ENCODE assay signal across 8 mouse cellular contexts in genomic region chr9:27192001-27192760, GRCm38 (mm10). TPM values are rescaled to one million over a fixed set of nuclear protein-coding genes. Genes with fewer than 3 reads are reported as not detected.
A peak's percentile ranks its signal among the peaks of the same experiment; 100 is the strongest.
DNase-seq lines count a peak whose midpoint lies in the region; ATAC-seq and TF ChIP-seq lines count a peak whose summit lies in the region.

No protein-coding gene starts in this region.

- no peaks in the 10 kb centered on the region; the same call in 1 of the 2 replicates for H3K27me3 ChIP-seq in liver, postnatal 0 days (ENCODE audit: insufficient read depth, low read length)
- H3K27me3 ChIP-seq in neural tube, embryonic 13.5 days = peaks cover 5% of the 10 kb centered on the region

- H3K36me3 ChIP-seq in liver, postnatal 0 days (replicated peaks; ENCODE audit: insufficient read depth, low read length) = no peaks in the 10 kb centered on the region
- no peaks in the 10 kb centered on the region for H3K36me3 ChIP-seq in neural tube, embryonic 13.5 days

- no peaks in the 10 kb centered on the region for H3K4me1 ChIP-seq in liver, postnatal 0 days (ENCODE audit: insufficient read depth)
- peaks cover 31% of the 10 kb centered on the region for H3K4me1 ChIP-seq in neural tube, embryonic 13.5 days (replicated peaks)

- peak; percentile 90 for DNase-seq in MN1 (ENCODE audit: low spot score)
- peak; percentile 94 to 96 for DNase-seq in cerebellum, postnatal 10 days
- DNase-seq in frontal cortex, postnatal 10 days (ENCODE audit: low spot score in 2 of 2) = peak; percentile 76 to 80
- peak; percentile 74 to 88 for DNase-seq in layer of hippocampus, adult 2 months (ENCODE audit: low spot score in 2 of 2)
- DNase-seq in liver, postnatal 0 days = peak; percentile 39
- peak; percentile 40 for DNase-seq in thymus, postnatal 25 days

- no peaks in the 10 kb centered on the region for H3K9me3 ChIP-seq in liver, postnatal 0 days (ENCODE audit: low read length)
- no peaks in the 10 kb centered on the region for H3K9me3 ChIP-seq in neural tube, embryonic 13.5 days

- TF ChIP-seq CTCF in layer of hippocampus, adult 2 months (conservative IDR thresholded peaks at IDR 0.05) = no peak
- TF ChIP-seq CTCF in liver, postnatal 0 days (IDR thresholded peaks at IDR 0.05; ENCODE audit: low read depth) = no peak

- H3K27ac ChIP-seq in layer of hippocampus, adult 2 months = peak overlapping the region; percentile 86
- H3K27ac ChIP-seq in liver, postnatal 0 days (ENCODE audit: low read depth) = no peak overlapping the region
- H3K27ac ChIP-seq in neural tube, embryonic 13.5 days (replicated peaks) = peak overlapping the region; percentile 72

- TF ChIP-seq EP300 in liver, postnatal 0 days (IDR thresholded peaks at IDR 0.05; ENCODE audit: low read depth) = no peak

- H3K4me3 ChIP-seq in layer of hippocampus, adult 2 months = peak overlapping the region; percentile 46
- H3K4me3 ChIP-seq in liver, postnatal 0 days (ENCODE audit: low read depth, low read length) = 0 out of 2 replicates have a peak overlapping the region, but pooled peaks have one; percentile 17
- peak overlapping the region; percentile 21 for H3K4me3 ChIP-seq in neural tube, embryonic 13.5 days

- ATAC-seq in hematopoietic stem cell, adult 5-6 weeks (replicated peaks in 1 of 2; ENCODE audit: insufficient read depth in 1 of 2, low FRiP score in 2 of 2, low TSS enrichment in 1 of 2, low read depth in 1 of 2, poor library complexity in 2 of 2, severe bottlenecking in 2 of 2) = peak; percentile 93 to 95
- peak; percentile 35; the same call in 1 of the 2 replicates for ATAC-seq in liver, postnatal 0 days
- peak; percentile 94 for ATAC-seq in neural tube, embryonic 13.5 days (ENCODE audit: low read depth)

- WGBS in liver, postnatal 0 days (ENCODE audit: insufficient replicate concordance) = 8% methylated on average over 14 of the region's 14 CpGs
- WGBS in neural tube, embryonic 13.5 days = 9% methylated on average over 14 of the region's 14 CpGs

- H3K9ac ChIP-seq in liver, postnatal 0 days (replicated peaks) = no peak overlapping the region
- H3K9ac ChIP-seq in neural tube, embryonic 13.5 days = peak overlapping the region; percentile 57

- peak overlapping the region; percentile 55 for H3K4me2 ChIP-seq in liver, postnatal 0 days (ENCODE audit: low read depth, low read length)
- peak overlapping the region; percentile 56 for H3K4me2 ChIP-seq in neural tube, embryonic 13.5 days

RNA-seq across cellular contexts. Expression of gene Jam3, which starts 37.0 kb away (rescaled TPM):
- total RNA-seq in hematopoietic stem cell, adult 5-6 weeks (2017) = 4.1 and 7.0 TPM in 2 replicates
- total RNA-seq in layer of hippocampus, adult 2 months (2021) = 10 to 100 TPM; 36.4 to 42.3 TPM
- 1.5 and 1.7 TPM in 2 replicates for polyA plus RNA-seq in liver, postnatal 0 days (2015; fragmentation: Nextera tagmentation; extraction: Ambion mirVana)
- 68.9 and 80.3 TPM in 2 replicates for polyA plus RNA-seq in neural tube, embryonic 13.5 days (2015; fragmentation: Nextera tagmentation; extraction: Ambion mirVana)

Comparison
In these comparisons a context has a peak if more than half of its experiments do, and no peak if none do; other contexts are left out.
1. DNase-seq: peak in every context shown above with its lines; median percentile 95 in cerebellum, postnatal 10 days; 90 in MN1; 81 in layer of hippocampus, adult 2 months; 78 in frontal cortex, postnatal 10 days; 40 in thymus, postnatal 25 days; 39 in liver, postnatal 0 days.
2. ATAC-seq: peak in every context shown above with its lines; median percentile 94 in hematopoietic stem cell, adult 5-6 weeks; 94 in neural tube, embryonic 13.5 days; 35 in liver, postnatal 0 days.